Mouse (Mus musculus): Measurements from ENCODE around the gene Cnbd2.

The Cnbd2 gene

DNA sequence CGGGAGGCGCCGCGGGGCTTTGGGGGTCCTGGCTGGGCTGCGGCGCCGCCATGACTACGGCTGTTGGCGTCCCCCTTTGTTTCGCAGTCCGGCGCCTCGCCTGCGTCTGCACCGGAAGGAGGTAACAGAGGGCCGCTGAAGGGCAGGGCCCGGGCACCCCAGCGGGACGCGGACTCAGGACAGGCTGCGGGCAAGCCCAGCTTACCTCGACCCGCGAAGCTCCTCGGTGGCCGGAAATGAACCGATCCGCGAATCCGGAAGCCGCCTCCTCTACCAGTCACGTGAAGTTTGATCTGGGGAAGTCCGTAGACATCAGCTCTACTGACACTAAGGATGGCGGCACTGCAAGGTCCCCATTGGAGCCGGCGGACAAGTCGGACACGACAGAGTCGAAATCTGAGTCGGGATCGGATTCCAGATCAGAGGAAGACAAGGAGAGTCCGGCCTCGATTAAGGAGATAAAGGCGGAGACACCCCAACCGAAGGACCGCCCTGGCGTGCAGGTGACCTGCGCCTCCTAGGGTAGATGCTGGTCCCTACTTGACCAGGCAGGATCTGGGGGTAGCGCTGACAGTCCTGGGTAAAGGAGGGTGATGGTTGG lies at the start of gene Cnbd2, which contains the start of gene Scand1:
Gene Cnbd2, plus strand, starts transcription at position 3 of the 601 bp plus-strand sequence.
Gene Scand1, minus strand, starts transcription at position 408 of the 601 bp plus-strand sequence.
- peak; percentile 75 for DNase-seq (ENCODE audit: low read depth)

GRCm38 (mm10) chr2:156263204-156263893 lies 48.8 kb upstream of the Cnbd2 start:
- DNase-seq (ENCODE audit: low read depth): no peak

DNA sequence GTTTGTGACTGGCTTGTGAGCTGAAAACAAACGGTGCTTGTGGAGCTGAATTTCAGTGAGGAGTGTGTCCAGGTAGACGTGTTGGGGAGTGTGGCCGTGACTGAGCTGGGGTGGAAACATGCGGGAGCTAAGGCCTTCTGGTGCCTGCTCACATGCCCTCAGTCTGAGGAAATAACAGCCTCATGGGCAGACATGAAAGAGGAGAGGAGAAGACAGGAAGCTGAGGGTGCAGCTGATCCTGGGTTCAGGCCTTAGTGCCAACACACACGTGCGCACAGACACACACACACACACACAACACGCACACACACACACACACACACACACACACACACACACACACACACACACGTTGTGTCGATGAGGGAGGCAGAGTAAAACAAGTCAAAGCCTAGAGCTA lies 44.5 kb upstream of the Cnbd2 start:
- DNase-seq (ENCODE audit: low read depth): no peak

- no peak for DNase-seq (ENCODE audit: low read depth)
Measured at GRCm38 (mm10) chr2:156272553-156272952, 39.5 kb upstream of the Cnbd2 start.

DNA sequence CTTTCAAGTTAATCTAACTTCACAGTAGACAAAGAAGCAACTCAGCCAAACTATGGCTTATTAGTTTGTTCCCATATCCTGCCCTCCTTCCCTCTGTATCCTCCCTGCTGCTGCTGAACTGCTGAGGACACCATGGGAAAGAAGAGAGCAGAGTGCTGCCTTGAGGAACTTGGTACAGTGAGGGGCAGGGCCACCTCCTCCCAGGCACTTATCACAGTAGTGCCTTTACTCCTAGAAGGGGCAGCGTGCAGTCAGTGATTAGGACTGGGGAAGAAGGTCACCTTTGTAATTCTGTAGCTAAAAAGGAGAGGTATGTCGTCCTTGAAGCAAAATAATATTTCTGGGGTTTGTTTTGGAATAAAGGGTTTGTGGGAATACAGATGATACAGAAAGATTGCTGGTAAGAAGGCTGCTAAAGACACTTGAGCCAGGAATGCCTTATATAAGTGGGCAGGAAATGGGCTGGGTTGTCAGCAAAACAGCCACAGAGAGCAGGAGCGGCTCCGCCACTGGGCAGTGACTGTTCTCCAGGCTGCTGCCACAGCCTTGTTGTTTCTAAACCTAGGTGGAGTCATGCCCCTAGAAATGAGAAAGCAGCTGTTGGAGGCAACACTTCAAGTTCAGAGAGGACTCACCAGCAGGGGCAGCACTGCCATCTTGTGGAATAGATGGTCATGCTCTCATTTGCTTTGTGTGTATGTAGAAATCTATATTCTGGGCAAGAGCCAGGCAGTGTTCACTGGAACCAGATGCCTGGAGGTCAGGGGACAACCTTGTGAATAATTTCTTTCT lies 33.7 kb upstream of the Cnbd2 start:
- DNase-seq (ENCODE audit: low read depth): peak; percentile 83

DNA sequence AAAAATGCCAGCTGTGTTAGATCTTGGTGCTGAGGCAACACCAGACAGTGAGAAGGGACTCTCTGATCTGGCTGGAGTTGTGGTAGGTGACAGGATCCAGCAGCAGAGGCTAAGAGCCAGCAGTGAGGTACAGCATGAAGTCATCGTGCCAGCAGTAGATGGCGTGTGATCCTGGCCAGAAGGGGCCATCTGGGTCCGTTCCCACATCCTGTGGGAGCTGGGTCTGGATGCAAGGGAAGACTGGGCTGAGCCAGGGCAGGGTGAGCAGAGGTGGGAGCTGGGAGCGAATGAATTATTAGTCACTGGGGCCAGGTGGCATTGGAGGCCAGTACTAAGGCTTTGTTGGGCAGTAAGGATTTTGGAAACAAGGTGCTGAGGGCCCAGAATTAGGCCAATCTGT lies 30.9 kb upstream of the Cnbd2 start:
- DNase-seq (ENCODE audit: low read depth): no peak

- no peak for DNase-seq (ENCODE audit: low read depth)
Measured at GRCm38 (mm10) chr2:156285161-156285560, 26.9 kb upstream of the Cnbd2 start.

GRCm38 (mm10) chr2:156286733-156287132 lies 25.4 kb upstream of the Cnbd2 start:
- no peak for DNase-seq (ENCODE audit: low read depth)

DNA sequence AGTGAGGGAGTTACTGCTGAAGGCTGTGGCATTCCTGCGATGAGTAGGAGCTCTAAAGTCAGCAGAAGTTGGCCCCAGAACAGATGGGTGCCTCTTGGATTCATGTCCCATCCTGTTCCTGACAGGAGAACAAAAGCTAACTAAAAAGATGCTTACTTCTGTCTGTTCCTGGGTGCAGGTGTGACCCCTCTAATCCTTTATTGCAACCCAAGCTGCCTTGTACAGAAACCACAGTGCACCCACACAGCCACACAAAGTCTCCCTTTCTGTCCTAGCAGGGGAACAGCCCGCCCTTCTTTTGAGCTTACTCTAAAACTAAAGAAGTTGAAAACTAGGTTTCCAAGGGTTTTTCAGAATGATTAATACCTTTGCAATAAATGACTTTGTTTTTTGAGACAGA lies 23.9 kb upstream of the Cnbd2 start:
- DNase-seq (ENCODE audit: low read depth): no peak

DNA sequence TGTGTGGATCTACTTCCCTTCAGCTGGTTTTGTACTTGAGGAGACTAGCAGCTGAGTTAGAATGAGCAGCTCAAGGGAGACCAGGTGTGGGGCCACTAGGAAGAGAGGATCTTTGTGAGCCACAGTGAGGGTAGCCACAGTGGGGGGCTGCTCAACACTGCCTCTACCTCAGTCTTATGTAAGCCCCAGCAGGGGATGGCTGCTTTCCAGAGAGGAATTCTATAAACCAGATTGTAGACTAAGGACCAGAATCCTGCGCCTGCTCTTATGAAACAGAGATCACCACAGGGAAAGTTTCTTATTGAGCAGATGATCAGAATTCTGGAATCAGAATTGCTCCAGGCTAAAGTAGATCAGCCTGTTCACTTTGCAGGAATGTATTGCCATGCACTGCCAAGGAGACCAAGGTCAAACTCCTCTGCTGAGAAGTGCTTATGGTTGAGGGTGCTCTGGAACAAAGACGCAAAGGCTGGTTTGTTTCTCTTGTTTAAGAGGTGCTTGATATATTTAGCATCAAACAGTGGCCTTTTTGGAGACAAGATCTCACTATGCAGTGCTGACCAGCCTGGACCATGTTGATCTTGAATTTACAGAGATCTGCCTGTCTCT lies 22.4 kb upstream of the Cnbd2 start:
- DNase-seq (ENCODE audit: low read depth): no peak

DNA sequence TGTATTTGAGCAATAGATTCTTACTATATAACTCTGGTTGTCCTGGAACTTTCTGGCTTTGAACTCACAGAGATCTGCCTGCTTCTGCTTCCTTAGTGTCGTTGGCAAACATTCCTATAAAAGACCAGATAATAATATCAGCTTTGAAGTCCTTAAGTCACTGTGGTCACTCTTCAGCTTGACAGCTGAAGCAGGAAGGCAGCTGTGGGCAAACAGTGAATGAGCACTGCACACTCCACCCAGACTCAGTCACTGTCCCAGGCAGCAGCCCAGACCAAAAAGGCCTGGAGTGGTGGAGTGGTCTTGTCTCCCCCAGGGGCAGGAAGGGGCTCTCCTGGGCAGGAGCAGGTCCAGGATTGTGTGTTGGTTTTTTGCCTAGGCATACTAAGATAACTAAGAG lies 20.1 kb upstream of the Cnbd2 start:
- no peak for DNase-seq (ENCODE audit: low read depth)

GRCm38 (mm10) chr2:156295601-156296063 lies 16.5 kb upstream of the Cnbd2 start:
- DNase-seq (ENCODE audit: low read depth): no peak

DNA sequence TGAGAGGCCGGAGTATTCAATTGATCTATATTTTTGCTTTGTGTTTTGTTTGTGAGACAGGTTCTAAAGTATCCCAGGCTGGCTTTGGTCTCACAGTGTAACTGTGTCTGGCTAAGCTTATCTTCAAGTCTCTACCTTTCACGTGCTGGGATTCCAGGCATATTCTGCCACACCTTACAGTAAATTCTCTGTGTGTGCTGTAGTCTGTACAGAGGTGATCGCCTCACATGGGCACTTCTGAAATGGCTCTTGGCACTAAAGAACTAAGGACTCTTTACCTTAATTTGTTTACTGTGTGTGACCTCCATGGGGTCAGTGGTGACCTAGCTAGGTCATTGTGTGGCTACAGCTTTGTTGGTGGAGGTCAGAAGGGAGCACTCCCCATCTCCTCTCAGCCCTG lies 15.9 kb upstream of the Cnbd2 start:
- DNase-seq (ENCODE audit: low read depth): no peak

GRCm38 (mm10) chr2:156297653-156298052 lies 14.4 kb upstream of the Cnbd2 start:
- DNase-seq (ENCODE audit: low read depth): no peak

DNA sequence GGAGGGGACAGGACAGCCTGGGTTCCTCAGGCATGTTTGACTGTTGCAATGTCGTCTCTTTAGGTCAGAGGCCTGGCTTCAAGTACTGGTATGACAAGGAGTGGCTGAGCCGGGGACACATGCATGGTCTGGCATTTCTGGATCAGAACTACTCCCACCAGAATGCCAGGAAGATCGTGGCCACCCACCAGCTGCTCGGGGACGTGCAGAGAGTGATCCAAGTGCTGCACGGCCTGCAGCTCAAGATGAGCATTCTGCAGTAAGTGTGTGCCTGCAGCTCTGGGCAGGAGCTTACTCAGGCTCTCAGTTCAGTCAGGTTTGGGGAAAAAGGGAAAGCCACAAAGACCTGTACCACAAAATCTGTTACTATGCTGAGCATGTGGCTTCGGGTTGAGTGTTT lies 13.6 kb upstream of the Cnbd2 start:
- DNase-seq (ENCODE audit: low read depth): no peak

DNA sequence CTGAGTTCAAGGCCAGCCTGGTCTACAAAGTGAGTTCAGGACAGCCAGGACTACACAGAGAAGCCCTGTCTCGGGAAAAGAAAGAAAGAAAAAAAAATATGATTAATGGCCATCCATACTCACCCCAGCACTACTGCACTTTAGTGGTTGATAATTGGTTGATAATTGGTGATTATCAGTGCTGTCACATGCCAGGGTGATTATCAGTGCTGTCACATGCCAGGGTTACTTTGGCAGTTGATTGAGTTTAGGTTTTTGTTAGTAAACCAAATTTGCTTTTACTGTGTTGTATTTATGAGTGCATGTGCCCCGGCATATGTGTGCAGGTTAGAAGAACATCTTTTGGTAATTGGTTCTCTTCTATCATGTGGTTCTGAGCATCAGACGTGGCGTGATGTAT lies 10.0 kb upstream of the Cnbd2 start:
- DNase-seq (ENCODE audit: low read depth): peak; percentile 33

- no peak for DNase-seq (ENCODE audit: low read depth)
Measured at GRCm38 (mm10) chr2:156304351-156304750, 7.7 kb upstream of the Cnbd2 start.

GRCm38 (mm10) chr2:156305818-156306217 lies 6.3 kb upstream of the Cnbd2 start:
- peak; percentile 33 for DNase-seq (ENCODE audit: low read depth)

DNA sequence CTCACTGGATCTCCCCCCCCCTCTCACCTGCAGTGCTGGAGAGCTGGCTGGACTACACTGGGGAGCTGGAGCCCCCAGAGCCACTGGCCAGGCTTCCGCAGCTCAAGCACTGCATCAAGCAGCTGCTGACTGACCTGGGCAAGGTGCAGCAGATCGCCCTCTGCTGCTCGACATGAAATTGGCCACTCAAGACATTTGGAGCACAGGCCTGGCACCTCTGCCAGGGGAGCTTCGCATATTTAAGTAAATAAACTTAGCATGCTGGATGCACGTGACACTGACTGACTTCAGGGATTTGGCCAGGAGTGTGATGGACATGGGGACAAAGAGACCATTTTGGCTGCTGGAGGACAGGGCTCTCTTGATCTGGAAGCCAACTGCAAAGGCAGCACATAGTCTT lies 4.8 kb upstream of the Cnbd2 start:
- DNase-seq (ENCODE audit: low read depth): no peak

- DNase-seq (ENCODE audit: low read depth): no peak
Measured at GRCm38 (mm10) chr2:156309948-156310347, 2.2 kb upstream of the Cnbd2 start.

- DNase-seq (ENCODE audit: low read depth): no peak
Measured at GRCm38 (mm10) chr2:156310455-156310854, 1.6 kb upstream of the Cnbd2 start.

DNA sequence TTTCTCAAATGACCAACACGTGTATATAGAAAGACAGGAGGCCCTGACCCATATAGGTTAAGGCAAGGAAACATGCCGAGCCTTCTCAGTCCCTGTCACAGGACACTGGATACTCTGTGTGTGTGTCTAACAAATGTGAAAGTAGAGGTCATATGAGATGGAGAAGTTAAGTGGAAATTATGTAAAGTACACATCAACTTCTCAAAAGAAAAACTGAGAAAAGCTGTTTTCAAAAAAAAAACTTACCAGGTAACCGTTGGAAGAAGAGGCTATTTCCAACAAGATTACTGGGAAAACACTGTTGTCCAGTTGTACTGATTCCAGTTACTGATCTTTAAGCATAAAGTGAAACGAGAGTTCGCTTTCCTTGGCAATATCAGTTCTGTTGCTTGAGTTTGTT lies 1.2 kb upstream of the Cnbd2 start:
- DNase-seq (ENCODE audit: low read depth): no peak

DNA sequence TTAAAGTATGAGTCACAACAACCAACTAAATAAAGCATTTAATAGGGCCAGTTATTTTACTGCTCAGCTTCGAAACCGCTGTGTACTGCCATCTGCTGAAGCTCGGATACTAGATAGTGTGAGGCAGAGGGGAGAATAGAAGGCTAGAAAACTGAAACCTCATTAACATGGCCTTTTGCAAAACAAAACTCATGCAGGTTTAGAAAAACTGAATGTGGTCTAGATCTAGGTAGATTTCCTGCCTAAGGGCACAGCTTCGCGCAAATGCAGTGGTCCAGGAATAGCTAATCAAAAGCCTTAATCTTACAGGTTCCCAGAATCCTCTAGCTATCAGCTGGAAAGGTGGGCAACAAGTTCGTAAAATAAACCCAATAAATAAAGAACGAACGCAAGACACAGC lies 658 bp upstream of the Cnbd2 start:
- no peak for DNase-seq (ENCODE audit: low read depth)

All from c-Kit-positive CD71-positive TER-119-negative erythroid progenitor cells, embryonic 14.5 days (primary cell).